Mouse (Mus musculus): ENCODE measurements around the gene Dntt.

Dntt gene

DNA sequence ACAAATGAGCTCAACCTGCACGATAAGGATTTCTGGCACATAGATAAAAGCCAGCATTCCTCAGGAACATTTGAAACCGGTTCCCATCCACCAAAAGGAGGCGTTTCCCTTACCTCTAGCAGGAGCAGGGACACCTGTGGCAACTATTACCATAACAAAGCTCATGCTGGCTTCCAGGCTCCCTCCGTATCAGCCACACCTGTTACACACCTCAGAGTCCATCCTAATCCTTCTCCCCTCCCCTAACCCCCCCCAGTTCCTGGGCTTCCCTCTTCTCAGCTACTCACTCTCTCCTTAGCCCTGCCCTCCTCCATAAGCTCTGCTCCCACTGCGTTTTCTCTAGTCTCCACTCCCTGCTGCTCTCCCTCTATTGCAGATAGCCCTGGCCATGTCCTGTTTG, 15.5 kb upstream of the Dntt start:
- DNase-seq, result no peak

DNA sequence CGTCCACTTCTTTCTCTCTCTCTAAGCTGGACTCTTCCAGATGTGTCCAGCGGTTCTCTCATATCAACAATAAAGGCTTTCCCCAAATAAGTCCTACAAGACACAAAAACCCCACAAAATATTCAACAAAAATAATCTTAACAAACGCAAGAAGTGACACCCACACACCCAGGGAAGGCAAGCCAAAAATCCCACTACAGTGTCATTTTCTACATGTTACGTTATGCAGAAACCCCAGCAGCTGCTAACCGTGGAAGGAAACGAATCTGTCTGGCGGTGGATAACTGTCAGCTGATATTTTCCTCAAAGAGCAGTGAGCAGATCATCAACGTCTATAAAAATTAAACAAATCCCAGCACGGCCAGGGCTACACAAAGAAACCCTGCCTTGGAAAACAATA, 15.1 kb upstream of the Dntt start:
- DNase-seq, result no peak

GRCm38 (mm10) chr19:41015951-41016716, 12.9 kb upstream of the Dntt start:
- peak; percentile 73 to 75 for DNase-seq

DNA sequence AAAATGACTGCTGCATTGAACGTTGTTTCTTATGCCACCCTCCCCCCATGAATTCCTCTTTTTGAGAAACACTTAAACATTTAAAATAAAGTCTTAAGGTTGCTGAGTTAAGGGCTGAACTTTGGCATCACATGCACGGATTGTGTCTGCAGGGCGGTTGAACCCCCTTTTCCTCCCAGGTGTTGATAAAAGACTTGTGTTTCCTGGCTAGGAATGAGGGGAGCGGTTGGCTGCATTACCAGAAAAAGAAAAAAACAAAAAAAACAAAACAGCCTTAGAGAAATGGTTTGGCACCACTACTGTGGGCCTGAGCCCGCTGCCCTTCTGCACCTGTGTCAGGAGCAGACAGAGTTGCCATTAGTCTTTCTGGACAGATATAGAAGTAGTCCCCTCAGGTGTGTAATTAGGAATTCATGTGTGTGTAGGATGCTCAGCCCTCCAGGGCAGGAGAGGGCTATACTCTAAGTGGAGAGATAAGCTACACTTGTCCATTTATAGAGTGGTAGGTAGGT, 9.9 kb upstream of the Dntt start:
- no peak for DNase-seq

DNA sequence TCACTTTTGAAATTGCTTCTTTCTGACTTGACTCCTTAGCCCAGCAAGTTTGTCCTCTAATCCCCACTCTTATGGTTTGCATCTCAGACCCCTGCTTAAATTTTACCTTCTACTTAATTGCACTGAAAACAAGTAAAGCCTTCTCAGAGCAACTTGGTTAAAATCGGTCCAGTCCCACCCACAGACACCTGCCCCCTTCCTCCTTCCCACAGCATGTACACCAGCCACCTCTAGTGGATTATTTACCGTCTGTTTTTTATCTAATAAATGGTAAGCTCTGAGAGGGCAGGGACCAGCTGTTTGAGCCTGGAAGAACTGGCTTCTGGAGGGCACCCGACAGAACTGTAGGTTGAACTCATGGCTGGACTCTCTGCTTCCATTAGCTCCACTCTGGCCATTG, 8.5 kb upstream of the Dntt start:
- no peak for DNase-seq

- peak in 1 of 2 experiments; percentile 13 for DNase-seq
These were observed 6.8 kb upstream of the Dntt start for GRCm38 (mm10) chr19:41022244-41022643.

- DNase-seq, result no peak
These were observed 2.5 kb upstream of the Dntt start for GRCm38 (mm10) chr19:41026551-41026950.

GRCm38 (mm10) chr19:41027024-41027423, 2.1 kb upstream of the Dntt start:
- DNase-seq, result no peak

DNA sequence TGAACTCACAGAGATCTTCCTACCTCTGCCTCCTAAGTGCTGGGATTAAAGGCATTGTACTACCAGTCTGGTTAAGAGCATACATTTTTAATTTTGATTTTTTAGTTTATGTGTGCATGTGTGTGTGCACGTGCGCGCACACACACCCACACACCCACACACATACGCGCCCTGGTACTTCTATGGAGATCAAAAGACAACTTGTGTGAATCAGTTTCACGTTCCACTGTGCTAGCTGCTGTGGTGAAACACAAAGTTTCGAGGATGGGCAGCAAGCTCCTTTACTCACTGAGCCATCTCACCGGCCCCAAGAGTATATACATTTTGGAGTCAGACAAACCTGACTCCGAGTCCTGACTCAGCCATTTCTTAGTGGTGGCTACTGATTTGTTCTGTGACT, 1.5 kb upstream of the Dntt start:
- no peak for DNase-seq

- no peak for DNase-seq
These were observed 1.1 kb downstream of the Dntt start for GRCm38 (mm10) chr19:41030161-41030560.

GRCm38 (mm10) chr19:41031009-41031408, 1.9 kb downstream of the Dntt start:
- DNase-seq, result no peak

DNA sequence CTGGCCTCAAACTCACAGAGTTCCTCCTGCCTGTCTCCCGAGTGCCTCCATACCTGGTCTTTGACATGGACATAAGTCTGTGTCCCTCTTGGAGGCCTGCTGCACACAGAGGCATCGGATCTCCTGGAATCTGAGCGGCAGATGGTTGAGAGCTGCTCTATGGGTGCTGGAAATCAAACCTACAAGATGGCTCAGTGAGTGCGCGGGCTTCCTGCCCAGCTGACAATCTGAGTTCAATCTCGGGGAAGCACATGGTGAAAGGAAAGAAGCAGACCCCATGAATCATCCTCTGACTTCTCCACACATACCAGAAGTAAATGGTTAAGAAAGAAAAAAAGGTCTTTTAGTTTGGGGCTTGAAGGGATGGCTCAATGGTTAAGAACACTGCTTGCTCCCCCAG, 2.8 kb downstream of the Dntt start:
- no peak for DNase-seq

DNA sequence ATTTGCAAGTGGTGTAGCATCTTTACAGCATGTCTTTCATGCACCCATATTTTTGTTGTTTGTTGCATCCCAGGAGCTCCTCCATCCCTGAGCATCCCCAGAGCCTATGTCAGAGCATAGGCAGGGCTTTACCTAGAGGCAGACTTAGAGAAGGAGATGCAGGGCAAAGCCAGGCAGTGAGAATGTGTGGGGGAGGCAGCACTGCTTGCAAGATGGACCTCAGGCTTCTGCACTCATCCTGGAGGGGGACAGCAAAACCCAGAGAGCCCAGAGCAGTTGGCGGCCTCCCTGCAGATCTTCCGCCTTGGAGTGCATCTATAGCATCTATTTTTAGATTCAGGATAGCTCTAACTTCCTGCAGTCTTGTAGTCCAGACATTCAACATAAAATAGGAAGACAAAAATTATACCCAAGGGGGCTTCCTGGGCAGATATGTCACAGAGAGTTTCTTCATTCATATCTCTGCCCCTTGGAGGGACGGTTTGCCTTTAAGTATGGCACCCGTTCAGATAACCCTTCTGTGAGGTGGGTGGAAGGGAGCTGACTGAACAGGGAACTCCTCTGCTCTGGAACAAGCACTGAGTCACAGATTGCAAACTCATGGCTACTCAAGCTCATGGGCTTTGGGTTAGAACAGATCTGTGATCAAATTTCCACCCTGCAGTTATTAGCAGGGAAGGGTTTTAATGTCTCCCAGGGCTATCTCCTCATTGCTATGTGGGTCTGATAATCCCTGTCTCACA, 6.9 kb downstream of the Dntt start:
- no peak for DNase-seq

GRCm38 (mm10) chr19:41039110-41039509, 10.0 kb downstream of the Dntt start:
- DNase-seq, result no peak

DNA sequence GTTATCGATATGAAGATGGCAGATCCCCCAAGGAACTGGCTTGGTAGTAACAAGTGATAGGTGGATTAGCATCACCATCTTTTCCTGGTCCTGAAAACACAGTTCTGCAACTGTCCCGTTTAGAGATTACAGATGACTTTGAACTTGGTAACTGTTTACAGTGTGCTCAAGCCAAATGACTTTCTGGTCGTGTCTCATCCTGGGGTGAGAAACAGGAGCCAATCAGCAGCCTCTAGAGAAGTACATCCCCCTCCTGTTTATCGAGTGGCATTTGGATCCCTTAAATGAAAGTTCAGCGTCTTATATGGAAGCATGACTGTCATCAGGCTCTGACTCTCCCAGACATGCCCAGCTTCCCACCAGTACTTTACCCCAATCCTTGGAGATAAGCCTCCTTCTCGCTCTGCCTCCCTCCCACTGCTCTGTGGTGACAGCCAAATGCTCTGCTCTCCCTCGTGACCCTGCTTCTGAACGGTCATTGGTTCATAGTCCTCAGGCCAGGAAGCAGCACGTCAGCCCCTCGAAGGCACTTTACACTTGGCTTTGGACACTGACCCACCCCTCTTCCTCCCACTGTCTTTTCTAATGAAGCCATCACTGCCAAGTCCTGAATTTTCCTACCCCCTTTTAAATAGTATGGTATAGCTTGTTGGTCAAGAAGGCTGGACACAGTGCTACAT, 16.2 kb downstream of the Dntt start:
- no peak for DNase-seq

- peak; percentile 28 to 36 for DNase-seq
These were observed 18.5 kb downstream of the Dntt start for GRCm38 (mm10) chr19:41047437-41048186.

GRCm38 (mm10) chr19:41048187-41048559, 19.1 kb downstream of the Dntt start:
- DNase-seq, result no peak

DNA sequence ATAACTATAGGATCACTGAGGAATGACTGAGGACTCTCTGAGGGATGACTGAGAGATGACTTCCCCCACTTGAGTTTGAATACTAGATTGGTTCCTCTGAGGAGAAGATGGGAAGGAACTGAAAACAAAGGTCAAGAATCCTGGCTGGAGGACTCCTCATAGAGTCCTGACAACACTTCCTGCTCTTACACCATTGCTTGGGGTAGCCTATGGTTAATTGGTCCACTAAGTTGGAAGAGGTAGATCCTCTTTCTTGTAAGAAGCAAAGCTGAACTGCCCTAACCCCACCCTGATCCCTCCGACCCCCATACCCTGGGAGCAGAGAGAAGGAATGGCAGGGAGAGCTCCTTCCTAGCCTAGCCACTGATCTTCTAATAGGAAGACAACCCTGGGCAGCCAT, 22.6 kb downstream of the Dntt start:
- no peak for DNase-seq

DNA sequence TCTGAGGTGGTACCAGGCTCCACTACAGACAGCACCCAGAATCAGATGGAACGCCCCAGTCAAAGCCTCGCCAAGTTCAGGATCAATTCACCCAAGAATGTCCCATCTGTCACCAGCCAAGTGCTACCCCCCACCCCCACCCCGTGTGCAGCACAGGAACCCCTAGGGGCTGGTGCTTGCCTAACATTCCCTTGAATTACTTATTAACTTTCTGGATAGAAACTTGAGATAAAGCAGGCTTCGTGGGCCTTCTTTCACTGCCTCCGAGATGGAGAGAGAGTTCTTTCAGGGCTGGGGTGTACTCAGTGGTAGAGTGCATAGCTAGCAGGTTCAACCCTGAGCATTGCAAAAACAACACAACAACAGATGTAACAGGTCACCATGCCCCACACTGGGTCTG, 23.2 kb downstream of the Dntt start:
- DNase-seq, result no peak

GRCm38 (mm10) chr19:41053530-41053929, 24.5 kb downstream of the Dntt start:
- peak in 1 of 2 experiments; percentile 53 for DNase-seq

DNA sequence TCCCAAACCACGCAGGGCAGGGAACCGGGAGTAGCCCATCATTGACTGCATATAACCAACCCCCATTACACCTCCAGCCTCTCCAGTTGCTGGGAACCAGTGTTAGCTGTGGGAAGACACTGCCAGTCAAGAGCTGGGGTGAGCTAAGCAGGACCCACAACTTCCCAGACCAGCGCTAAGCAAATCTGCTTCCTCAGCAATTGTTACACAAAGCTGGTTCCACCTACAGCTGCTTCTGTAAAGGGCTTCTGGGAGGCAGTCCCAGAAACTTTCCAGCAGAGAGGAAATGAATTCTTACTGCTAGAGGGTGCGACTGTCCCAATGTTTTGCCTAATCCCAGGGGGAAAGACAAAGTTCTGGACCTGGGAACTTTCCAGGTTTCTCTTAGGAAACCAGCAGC, 25.6 kb downstream of the Dntt start:
- DNase-seq, result no peak

GRCm38 (mm10) chr19:41071500-41071899, 42.4 kb downstream of the Dntt start:
- peak; percentile 91 to 96 for DNase-seq

Measured in cerebellum, postnatal 14 days (tissue).